Mouse (Mus musculus): Measurements from ENCODE around the gene Rps6ka2. TPM values are rescaled to one million over a fixed set of nuclear protein-coding genes. Genes with fewer than 3 reads are reported as not detected.

Gene Rps6ka2
- polyA plus RNA-seq, 1 experiment from 2014 or later = 20.2 TPM

DNA sequence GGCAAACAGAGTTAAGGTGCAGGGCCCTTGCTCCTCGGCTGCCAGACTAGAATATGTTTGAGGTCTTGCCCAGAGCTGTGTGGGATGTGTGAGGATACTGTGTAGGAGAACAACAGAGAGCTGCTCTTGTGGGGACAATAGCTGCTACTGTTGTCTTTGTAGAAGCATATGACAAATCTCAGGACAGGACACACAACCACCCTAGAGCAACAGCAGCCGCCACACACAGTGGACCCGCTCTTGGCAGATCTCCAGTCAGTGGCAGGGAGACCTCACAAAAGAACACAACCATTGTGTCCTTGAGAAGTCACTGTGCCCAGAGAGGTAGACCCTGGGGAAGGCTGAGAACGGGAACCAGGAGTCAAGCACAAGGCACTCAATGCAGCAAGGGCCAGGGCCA is 42.0 kb downstream of the Rps6ka2 start:
- Histone ChIP-seq H3K9me3 (ENCODE audit: control insufficient read depth, low read length) (no peaks in the 10 kb centered on the region), H3K36me3 (ENCODE audit: control insufficient read depth, insufficient read depth, low read length) (no peaks in the 10 kb centered on the region), H3K27ac (ENCODE audit: low read depth, low read length) (no peak overlapping the region), H3K27me3 (ENCODE audit: control insufficient read depth, insufficient read depth, low read length) (no peaks in the 10 kb centered on the region), H3K4me1 (ENCODE audit: control insufficient read depth, insufficient read depth, low read length) (peaks cover 15% of the 10 kb centered on the region; the same call in 1 of the 2 replicates), H3K4me3 (ENCODE audit: low read depth, low read length) (no peak overlapping the region), H3K4me2 (no peak overlapping the region), H3K9ac (ENCODE audit: low read length) (no peak overlapping the region)
- ATAC-seq (ENCODE audit: low FRiP score) = no peak
- WGBS = 83% methylated on average over 4 of the region's 4 CpGs
- no peak for DNase-seq (ENCODE audit: low spot score, missing footprints)

- no peaks in the 10 kb centered on the region for H3K36me3 ChIP-seq (ENCODE audit: control insufficient read depth, insufficient read depth, low read length)
- H3K4me2 ChIP-seq = no peak overlapping the region
- WGBS = 90% methylated on average over 2 of the region's 2 CpGs
- H3K9me3 ChIP-seq (ENCODE audit: control insufficient read depth, low read length) = no peaks in the 10 kb centered on the region
- no peak overlapping the region for H3K27ac ChIP-seq (ENCODE audit: low read depth, low read length)
- H3K4me1 ChIP-seq (ENCODE audit: control insufficient read depth, insufficient read depth, low read length) = peaks cover 11% of the 10 kb centered on the region; the same call in 1 of the 2 replicates
- no peak for ATAC-seq (ENCODE audit: low FRiP score)
- H3K9ac ChIP-seq (ENCODE audit: low read length) = no peak overlapping the region
- no peak for DNase-seq (ENCODE audit: low spot score, missing footprints)
- no peak overlapping the region for H3K4me3 ChIP-seq (ENCODE audit: low read depth, low read length)
- H3K27me3 ChIP-seq (ENCODE audit: control insufficient read depth, insufficient read depth, low read length) = no peaks in the 10 kb centered on the region
Measured at GRCm38 (mm10) chr17:7213214-7213613, 43.3 kb downstream of the Rps6ka2 start.

GRCm38 (mm10) chr17:7214061-7214460 is 44.1 kb downstream of the Rps6ka2 start:
- no peak for DNase-seq (ENCODE audit: low spot score, missing footprints)
- Histone ChIP-seq H3K4me3 (ENCODE audit: low read depth, low read length) (no peak overlapping the region), H3K36me3 (ENCODE audit: control insufficient read depth, insufficient read depth, low read length) (no peaks in the 10 kb centered on the region), H3K4me2 (no peak overlapping the region), H3K4me1 (ENCODE audit: control insufficient read depth, insufficient read depth, low read length) (peaks cover 7% of the 10 kb centered on the region; the same call in 1 of the 2 replicates), H3K9me3 (ENCODE audit: control insufficient read depth, low read length) (no peaks in the 10 kb centered on the region), H3K27me3 (ENCODE audit: control insufficient read depth, insufficient read depth, low read length) (no peaks in the 10 kb centered on the region), H3K9ac (ENCODE audit: low read length) (no peak overlapping the region), H3K27ac (ENCODE audit: low read depth, low read length) (no peak overlapping the region)
- WGBS = 91% methylated on average over 3 of the region's 3 CpGs
- no peak for ATAC-seq (ENCODE audit: low FRiP score)

DNA sequence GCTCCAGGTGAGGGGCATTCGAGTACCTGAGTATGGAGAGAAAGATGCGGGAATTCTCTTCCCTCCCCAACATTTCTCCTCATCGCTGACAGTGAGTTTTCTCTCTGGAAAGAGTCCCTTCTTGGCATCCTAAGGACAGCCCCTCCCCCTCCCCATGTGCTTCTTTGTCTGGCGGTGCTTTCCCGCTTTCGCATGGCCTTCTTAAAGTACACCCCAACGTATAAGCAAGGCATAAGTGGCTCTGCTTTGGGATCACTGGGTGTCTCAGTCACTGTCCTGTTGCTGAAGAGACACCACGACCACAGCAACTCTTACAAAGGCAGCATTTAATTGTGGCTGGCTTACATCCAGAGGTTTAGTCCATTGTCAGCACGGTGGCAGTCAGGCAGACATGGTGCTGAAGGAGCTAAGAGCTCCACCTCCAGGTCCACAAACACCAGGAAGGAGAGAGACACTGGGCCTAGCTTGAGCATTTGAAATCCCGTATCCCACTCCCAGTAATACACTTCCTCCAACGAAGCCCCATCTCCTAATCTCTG is 47.9 kb downstream of the Rps6ka2 start:
- H3K27ac ChIP-seq (ENCODE audit: low read depth, low read length) = no peak overlapping the region
- no peak overlapping the region for H3K4me2 ChIP-seq
- no peak overlapping the region for H3K4me3 ChIP-seq (ENCODE audit: low read depth, low read length)
- no peaks in the 10 kb centered on the region for H3K9me3 ChIP-seq (ENCODE audit: control insufficient read depth, low read length)
- no peak for ATAC-seq (ENCODE audit: low FRiP score)
- peaks cover 7% of the 10 kb centered on the region; the same call in 1 of the 2 replicates for H3K4me1 ChIP-seq (ENCODE audit: control insufficient read depth, insufficient read depth, low read length)
- no peak overlapping the region for H3K9ac ChIP-seq (ENCODE audit: low read length)
- DNase-seq (ENCODE audit: low spot score, missing footprints) = no peak
- H3K27me3 ChIP-seq (ENCODE audit: control insufficient read depth, insufficient read depth, low read length) = no peaks in the 10 kb centered on the region
- 86% methylated on average over 11 of the region's 11 CpGs for WGBS
- H3K36me3 ChIP-seq (ENCODE audit: control insufficient read depth, insufficient read depth, low read length) = no peaks in the 10 kb centered on the region

- no peaks in the 10 kb centered on the region for H3K27me3 ChIP-seq (ENCODE audit: control insufficient read depth, insufficient read depth, low read length)
- no peak overlapping the region for H3K9ac ChIP-seq (ENCODE audit: low read length)
- no peak overlapping the region for H3K4me2 ChIP-seq
- H3K4me3 ChIP-seq (ENCODE audit: low read depth, low read length) = no peak overlapping the region
- DNase-seq (ENCODE audit: low spot score, missing footprints) = no peak
- H3K9me3 ChIP-seq (ENCODE audit: control insufficient read depth, low read length) = no peaks in the 10 kb centered on the region
- no peaks in the 10 kb centered on the region for H3K36me3 ChIP-seq (ENCODE audit: control insufficient read depth, insufficient read depth, low read length)
- H3K27ac ChIP-seq (ENCODE audit: low read depth, low read length) = no peak overlapping the region
- no peak for ATAC-seq (ENCODE audit: low FRiP score)
- peaks cover 7% of the 10 kb centered on the region; the same call in 1 of the 2 replicates for H3K4me1 ChIP-seq (ENCODE audit: control insufficient read depth, insufficient read depth, low read length)
- 94% methylated on average over 9 of the region's 9 CpGs for WGBS
Measured at GRCm38 (mm10) chr17:7218396-7218795, 48.5 kb downstream of the Rps6ka2 start.

DNA sequence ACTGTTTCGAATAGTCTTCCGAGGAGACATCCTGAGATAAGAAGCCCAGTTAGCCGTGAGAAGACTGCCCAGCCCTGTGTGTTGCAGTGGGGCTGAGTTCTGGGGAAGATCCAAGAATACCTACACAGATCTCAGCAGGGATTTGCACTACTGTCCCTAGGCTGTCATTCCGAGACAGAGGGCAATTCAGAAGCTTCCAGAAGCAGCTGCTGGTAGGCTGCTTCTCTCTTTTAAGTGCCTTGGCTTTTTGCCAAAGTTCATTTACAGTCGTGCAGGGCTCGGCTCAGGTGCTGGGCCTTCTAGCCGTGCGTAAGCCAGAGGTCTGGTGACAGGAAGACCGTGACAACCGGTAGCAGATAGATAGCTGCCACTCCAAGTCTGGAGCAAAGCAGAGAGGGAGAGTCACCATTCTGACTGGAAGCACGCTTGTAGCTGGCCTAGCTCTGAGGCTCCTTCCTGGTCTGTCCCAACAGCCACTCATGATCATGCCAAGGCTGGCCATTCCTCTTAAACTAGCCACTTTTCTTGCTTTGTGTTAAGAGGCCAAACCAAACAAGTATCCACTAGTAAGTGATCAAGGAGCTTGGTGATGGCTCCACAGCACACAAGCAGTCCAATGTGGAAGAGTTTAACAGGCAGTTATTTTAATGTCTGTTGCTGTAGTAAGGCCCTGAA is 49.3 kb downstream of the Rps6ka2 start:
- H3K36me3 ChIP-seq (ENCODE audit: control insufficient read depth, insufficient read depth, low read length) = no peaks in the 10 kb centered on the region
- H3K4me2 ChIP-seq = no peak overlapping the region
- no peaks in the 10 kb centered on the region for H3K27me3 ChIP-seq (ENCODE audit: control insufficient read depth, insufficient read depth, low read length)
- peaks cover 7% of the 10 kb centered on the region; the same call in 1 of the 2 replicates for H3K4me1 ChIP-seq (ENCODE audit: control insufficient read depth, insufficient read depth, low read length)
- H3K9ac ChIP-seq (ENCODE audit: low read length) = no peak overlapping the region
- ATAC-seq (ENCODE audit: low FRiP score) = no peak
- WGBS = 87% methylated on average over 11 of the region's 11 CpGs
- no peaks in the 10 kb centered on the region for H3K9me3 ChIP-seq (ENCODE audit: control insufficient read depth, low read length)
- DNase-seq (ENCODE audit: low spot score, missing footprints) = no peak
- H3K4me3 ChIP-seq (ENCODE audit: low read depth, low read length) = no peak overlapping the region
- H3K27ac ChIP-seq (ENCODE audit: low read depth, low read length) = no peak overlapping the region

DNA sequence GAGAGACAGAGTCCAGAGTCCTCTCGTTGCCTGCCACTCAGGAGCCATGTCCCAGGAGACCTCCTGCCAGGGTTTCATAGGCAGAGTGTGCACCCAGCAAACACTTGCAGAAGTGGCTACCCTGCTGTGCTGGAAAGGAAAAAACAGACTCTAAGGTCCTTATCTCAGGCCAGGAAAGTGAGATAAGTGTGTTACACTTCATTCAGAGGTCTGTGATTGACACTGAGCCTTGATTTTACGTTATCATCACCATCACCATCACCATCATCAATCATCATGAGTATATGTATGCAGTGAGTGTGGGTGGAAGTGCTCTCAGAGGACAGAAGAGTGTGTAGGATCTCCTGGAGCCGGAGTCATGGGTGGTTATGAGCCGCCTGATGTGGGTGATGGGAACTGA is 51.4 kb downstream of the Rps6ka2 start:
- Histone ChIP-seq H3K36me3 (ENCODE audit: control insufficient read depth, insufficient read depth, low read length) (no peaks in the 10 kb centered on the region), H3K27me3 (ENCODE audit: control insufficient read depth, insufficient read depth, low read length) (no peaks in the 10 kb centered on the region), H3K9ac (ENCODE audit: low read length) (no peak overlapping the region), H3K4me1 (ENCODE audit: control insufficient read depth, insufficient read depth, low read length) (no peaks in the 10 kb centered on the region), H3K27ac (ENCODE audit: low read depth, low read length) (no peak overlapping the region), H3K4me3 (ENCODE audit: low read depth, low read length) (no peak overlapping the region), H3K9me3 (ENCODE audit: control insufficient read depth, low read length) (no peaks in the 10 kb centered on the region), H3K4me2 (no peak overlapping the region)
- ATAC-seq (ENCODE audit: low FRiP score) (no peak), DNase-seq (ENCODE audit: low spot score, missing footprints) (no peak)
- WGBS = 85% methylated on average over 4 of the region's 4 CpGs

DNA sequence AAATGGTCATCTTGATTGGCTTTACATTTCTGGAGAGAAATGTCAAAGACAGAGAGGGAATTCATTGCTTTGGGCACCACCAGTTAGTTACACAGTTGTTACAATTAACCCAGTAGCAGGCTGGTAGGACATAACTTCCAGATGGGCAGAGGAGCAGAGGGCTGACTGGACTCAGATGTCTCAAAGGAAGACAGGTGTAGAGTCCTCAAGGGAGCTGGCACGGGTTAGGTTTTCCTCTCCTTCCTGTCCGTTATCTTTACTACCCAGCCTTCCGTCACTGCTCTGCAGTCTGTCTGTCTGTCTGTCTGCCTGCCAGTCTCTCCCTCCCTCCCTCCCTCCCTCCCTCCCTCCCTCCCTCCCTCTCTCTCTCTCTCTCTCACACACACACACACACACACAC is 52.3 kb downstream of the Rps6ka2 start:
- WGBS = 84% methylated on average over 3 of the region's 3 CpGs
- Histone ChIP-seq H3K9ac (ENCODE audit: low read length) (no peak overlapping the region), H3K9me3 (ENCODE audit: control insufficient read depth, low read length) (no peaks in the 10 kb centered on the region), H3K27ac (ENCODE audit: low read depth, low read length) (no peak overlapping the region), H3K4me3 (ENCODE audit: low read depth, low read length) (no peak overlapping the region), H3K4me2 (no peak overlapping the region), H3K36me3 (ENCODE audit: control insufficient read depth, insufficient read depth, low read length) (no peaks in the 10 kb centered on the region), H3K27me3 (ENCODE audit: control insufficient read depth, insufficient read depth, low read length) (no peaks in the 10 kb centered on the region), H3K4me1 (ENCODE audit: control insufficient read depth, insufficient read depth, low read length) (no peaks in the 10 kb centered on the region)
- no peak for ATAC-seq (ENCODE audit: low FRiP score)
- no peak for DNase-seq (ENCODE audit: low spot score, missing footprints)

- WGBS = 95% methylated on average over 9 of the region's 9 CpGs
- ATAC-seq (ENCODE audit: low FRiP score) = no peak
Measured at GRCm38 (mm10) chr17:7228545-7228944, 58.6 kb downstream of the Rps6ka2 start.

More at GRCm38 (mm10) chr17:7228545-7228944, 58.6 kb downstream of the Rps6ka2 start:
- H3K9me3 ChIP-seq (ENCODE audit: control insufficient read depth, low read length) = no peaks in the 10 kb centered on the region
- H3K27me3 ChIP-seq (ENCODE audit: control insufficient read depth, insufficient read depth, low read length) = no peaks in the 10 kb centered on the region
- DNase-seq (ENCODE audit: low spot score, missing footprints) = no peak
- H3K4me3 ChIP-seq (ENCODE audit: low read depth, low read length) = no peak overlapping the region
- H3K4me1 ChIP-seq (ENCODE audit: control insufficient read depth, insufficient read depth, low read length) = no peaks in the 10 kb centered on the region
- H3K4me2 ChIP-seq = no peak overlapping the region
- no peak overlapping the region for H3K9ac ChIP-seq (ENCODE audit: low read length)
- H3K36me3 ChIP-seq (ENCODE audit: control insufficient read depth, insufficient read depth, low read length) = no peaks in the 10 kb centered on the region
- H3K27ac ChIP-seq (ENCODE audit: low read depth, low read length) = no peak overlapping the region
